Mouse (Mus musculus) layer of hippocampus, adult 8-10 months (tissue): ENCODE measurements around the gene Dydc1. TPM values are rescaled to one million over a fixed set of nuclear protein-coding genes. Genes with fewer than 3 reads are reported as not detected.
"Not testable (repeated sequence)": the region's sequence is repeated elsewhere in the genome, so short reads cannot be mapped to it uniquely, and the experiment has no call there.

Experiments used
- DNase-seq, 2 experiments: peaks; one replicate each; pipeline ENCODE4 v3.0.0; 2022; ENCODE audit warnings: low spot score in 2 of 2
- total RNA-seq, 4 experiments: library from RNA; stranded (reverse); gene quantifications; 2 replicates each; pipeline ENCODE4 v1.2.4; 2022

Gene Dydc1
- total RNA-seq: not detected

DNA sequence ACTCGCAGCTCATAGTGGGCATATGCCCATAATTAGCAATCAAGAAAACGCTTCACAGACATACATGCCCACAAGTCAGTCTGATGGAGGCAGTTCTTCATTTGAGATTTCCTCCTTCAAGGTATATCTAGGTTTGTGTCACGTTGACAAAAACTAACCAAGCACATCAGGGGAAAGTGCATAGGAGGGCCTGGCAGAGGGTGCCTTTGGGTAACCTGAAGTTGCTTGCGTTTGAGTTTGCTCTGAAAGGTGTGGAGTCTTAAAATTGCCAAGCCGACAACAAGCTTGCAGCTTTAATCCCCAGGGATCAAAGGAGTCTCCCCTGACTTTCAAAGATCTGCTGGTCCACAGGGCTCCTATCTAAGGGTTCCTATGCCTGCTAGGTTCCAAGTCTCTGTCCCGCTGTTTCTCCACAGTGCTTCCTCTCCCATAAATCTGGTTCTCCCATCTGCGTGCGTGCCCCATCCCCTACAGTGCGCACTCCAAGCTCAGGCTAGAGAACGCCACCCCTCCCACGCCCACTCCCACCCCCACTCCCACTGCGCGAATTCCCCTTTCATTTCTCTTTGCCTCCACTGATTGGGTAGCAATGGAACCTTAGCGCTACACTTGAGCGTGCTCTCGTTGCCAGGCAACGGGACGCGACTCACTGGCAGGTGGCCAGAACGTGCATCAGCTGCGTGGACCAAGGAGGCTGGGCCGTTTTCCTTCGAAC lies at the start of gene Dydc1:
Gene Dydc1, plus strand, starts transcription at position 683 of the 715 bp plus-strand sequence.
- peak; percentile 78 to 83 for DNase-seq

DNA sequence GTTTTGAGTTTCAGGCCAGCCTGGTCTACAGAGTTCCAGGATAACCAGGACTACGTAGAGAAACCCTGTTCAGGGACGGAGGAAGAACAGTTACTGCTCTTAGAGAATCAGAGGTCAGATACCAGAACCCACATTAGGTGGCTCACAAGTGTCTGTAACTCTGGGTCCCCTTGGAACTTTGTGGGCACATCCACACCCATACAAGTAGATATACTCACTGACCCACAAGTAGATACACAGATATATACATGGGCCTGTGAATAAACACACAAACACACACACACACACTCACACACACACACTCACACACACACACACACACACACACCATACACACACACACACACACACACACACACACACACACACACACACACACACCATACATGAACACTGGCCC lies 47.6 kb upstream of the Dydc1 start:
- no peak for DNase-seq

DNA sequence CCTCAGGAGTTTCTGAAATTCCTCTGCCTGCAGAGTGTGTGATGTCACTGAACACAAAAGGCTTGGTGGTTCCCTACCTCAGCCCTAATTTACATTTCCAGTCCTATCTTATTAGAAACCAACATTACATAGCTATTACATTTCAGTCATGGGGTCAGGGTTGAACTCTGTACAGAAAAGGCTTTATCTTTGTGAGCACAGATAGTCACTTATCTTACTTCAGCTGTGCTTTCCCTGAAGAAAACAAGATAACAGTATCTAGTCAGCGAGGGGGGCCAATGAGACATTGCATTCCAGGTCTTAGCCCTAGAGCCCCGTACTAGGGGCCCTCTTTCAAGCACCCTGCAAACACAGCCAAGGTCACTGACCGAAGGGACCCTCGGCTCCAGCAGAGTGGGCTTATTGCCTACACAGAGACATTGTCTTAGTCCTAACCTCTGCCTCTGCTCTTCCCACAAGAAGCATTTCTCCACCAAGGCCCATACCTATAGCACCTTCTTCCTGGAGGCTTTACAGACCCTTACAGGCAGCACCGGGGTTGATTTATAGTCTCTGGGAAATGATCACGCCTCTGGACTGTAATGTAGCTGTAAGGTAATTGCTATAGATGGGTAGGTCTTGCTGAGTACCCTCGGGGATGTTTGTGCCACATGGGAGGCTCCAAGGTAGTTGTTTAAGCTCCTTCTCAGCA lies 47.0 kb upstream of the Dydc1 start:
- no peak for DNase-seq

DNA sequence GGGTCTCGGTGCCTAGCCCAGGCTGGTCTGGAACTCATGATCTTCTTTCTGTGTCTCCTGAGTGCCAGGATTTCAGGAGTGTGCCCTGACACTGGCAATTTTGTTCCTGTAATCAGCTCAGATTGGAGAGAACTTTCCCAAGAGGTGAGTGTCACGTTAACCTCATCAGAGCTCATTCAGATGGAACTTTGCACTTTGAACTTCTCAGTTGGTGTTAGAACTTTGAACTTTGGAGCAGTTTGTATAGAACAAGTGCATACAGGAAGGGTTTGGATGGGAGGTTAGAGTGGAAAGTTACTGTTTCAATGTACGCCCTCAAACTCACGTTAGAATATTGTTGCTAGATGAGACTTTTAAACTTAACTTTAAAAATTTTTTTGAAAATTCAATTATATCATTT lies 43.4 kb upstream of the Dydc1 start:
- DNase-seq: no peak

DNA sequence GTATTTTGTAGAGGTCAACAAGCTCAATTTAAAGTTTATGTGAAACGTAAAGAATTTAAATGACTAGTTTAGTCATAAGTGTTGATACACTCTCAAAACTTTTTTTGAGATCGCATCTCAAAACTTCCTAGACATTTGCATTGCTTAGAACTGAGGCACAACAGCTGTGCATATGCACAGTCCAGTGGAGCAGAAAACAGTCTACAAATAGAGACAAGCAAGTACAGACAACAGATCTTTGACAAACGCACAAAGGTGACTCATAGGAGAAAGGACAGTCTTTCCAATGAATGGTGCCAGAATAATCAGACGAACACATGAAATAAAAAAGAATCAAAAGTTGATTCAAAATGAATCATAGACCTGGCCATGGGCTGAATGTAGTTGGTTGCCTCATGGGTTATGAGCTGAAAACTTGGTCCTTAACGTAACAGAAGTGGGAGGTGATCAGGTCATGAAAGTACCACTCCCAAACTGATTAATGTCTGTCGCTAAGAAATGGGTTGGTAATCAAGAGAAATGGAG lies 41.7 kb upstream of the Dydc1 start:
- DNase-seq: no peak

DNA sequence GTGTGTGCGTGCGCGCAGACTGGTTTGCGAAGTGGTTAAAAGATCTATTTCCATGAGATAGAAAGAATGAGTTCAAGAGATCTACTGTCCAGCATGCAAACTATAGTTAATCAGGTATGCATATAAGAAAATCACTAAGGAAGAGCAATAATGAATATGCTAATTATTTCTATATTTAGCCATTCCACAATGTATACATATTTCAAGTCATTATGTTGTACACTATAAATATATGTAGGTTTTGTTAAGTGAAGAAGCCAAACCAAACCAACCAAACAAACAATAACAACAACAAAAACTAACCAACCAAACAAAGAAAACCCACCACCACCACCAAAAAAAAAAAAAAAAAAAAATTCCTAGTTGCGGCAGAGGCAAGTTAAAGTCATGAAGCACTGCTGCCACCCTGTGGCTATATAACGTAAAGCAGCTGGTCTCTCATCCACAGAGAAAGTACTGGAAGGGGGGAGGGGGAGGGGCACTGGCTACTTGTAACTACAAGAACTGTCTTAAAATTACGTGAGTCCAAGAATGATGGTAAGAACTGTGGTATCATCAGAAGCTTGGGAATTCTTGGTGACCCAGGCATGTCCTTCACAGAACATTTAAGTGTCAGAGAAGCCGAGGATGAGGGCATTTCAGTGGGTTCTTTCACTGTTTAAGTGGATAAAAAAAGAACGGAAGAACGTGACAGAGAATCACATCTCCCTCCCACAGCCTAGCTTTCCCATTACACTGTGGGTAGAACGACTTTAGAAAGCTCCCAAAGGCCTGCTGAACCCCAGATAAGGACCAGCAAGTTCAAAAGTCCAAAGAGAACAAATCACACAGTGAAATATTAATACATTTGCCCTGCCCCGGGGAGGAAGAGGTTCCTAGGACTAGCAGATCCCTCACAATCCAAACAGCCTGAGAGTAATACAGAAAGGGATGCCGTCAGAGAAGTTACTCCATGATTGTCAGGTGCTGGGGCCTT lies 39.3 kb upstream of the Dydc1 start:
- DNase-seq: peak; percentile 53 to 86

DNA sequence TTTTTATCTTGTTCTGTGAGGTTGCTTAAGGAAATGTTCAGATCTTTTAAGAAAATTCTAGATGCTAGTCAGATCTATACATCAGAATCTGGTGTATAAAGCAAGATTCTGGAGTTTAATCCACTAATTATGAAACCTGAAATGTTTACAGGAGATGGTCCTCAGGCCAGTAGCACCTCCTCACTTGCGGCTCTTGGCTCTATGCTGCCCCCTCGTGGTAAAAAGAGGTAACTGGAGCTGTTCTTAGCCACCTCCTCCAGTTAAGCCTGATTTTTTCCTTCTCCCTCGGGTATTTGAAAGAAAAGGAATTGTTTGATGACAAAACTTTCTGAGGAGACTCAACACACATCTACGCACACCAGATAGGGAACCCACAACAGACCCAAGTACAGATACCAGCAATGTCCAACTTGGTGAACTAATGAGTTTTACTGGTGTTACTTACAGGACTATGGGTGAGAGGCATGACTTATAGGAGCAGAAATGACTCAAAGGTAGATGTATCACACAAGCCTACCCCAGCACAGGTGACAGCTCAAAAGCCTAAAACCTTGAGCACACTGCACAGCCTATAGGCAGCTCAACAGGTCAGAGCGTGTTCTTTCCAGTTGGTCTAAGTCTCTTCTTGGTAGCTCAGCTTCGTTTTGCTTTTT lies 37.4 kb upstream of the Dydc1 start:
- DNase-seq: peak in 1 of 2 experiments; percentile 61

DNA sequence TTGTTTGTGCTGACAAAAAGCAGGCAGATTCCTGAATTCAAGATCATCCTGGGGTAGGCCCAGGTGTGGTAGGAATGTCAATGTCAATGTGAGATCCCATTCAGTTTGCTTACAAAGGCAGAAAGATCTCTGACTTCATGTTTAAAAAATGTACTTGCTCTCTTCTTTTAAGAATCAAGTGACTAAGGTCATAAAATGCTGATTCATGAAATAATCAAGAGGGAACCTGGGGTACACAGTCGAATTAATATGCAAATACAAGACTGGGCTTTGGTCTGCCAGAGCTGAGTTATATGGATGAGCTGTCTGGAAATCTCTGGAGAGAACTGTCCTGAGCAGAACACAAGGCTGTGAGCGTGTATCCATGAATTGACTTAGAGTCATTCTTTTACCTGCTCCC lies 25.3 kb upstream of the Dydc1 start:
- no peak for DNase-seq

DNA sequence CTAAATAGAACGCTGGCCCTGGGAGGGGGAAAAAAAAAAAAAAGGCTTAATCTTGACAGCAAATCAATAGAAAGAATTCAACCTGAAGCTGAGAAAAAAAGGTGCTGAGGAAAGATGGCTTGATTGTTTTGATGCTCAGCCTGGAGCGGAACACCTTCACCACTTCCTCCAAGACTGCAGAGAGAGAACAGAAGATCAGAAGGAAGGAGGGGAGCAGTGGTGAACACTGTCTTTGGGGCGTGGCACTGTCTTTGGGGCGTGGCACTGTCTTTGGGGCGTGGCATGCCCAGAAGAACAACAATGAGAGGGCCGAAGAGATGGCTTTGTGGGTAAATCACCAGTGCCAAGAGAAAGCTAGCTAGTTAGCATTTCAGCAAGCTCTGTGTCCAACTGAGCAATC lies 22.2 kb upstream of the Dydc1 start:
- DNase-seq: no peak

DNA sequence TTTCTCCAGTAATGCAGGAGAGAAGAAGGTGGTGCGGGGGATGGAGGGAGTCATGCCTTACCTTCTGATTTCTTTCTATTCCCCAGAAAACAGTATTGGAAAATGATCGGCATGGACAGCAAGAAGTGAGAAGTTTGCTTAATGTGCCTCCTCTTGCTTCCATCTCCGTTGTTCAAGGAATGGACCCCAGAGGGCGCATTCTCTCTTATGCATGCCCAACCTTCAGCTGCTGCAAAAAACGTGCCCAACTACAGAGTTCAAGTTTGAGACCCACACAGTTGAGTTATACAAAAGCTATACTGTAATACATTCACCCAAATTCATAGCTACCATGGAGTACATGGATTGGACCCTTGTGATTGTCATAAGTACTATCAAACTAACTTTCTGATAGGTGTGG lies 20.2 kb upstream of the Dydc1 start:
- DNase-seq: no peak

DNA sequence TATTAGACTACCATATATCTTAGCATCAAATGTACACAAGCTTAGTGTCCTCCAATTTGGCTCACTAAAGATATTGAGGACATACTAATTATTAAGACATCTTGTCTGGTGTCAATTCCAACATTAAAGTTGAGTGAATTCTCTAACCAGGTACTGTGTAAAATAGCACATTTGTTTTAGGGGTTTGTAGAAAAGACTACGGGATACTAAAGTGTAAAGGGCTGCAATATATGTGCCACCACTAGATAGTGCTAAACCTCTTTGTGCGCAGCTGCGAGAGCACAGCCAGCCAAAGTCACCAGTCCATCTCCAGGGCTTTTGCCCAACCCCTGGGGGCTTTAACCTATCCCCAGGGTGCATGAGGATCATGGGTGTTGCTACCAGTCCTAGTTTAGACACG lies 19.5 kb upstream of the Dydc1 start:
- DNase-seq: not testable (repeated sequence)

DNA sequence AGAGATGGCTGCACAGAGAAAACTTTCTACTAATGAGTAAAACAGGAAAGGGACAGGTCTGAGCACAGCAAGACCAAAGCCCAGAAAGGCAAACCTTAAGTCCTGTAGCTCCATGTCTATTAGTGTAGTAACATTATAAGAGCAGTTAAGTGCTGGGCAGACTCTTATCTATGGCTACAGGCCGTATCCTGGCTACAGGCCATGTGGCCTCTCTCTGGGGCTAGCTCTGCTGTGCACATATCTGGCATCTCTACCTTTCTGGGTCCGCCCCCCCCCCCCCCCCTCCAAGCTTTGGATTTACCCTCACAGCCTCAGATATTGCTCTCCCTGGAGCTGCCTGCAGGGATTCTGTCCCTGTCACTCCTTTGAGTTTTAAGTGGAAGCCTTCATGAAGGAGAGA lies 7.5 kb upstream of the Dydc1 start:
- DNase-seq: no peak

DNA sequence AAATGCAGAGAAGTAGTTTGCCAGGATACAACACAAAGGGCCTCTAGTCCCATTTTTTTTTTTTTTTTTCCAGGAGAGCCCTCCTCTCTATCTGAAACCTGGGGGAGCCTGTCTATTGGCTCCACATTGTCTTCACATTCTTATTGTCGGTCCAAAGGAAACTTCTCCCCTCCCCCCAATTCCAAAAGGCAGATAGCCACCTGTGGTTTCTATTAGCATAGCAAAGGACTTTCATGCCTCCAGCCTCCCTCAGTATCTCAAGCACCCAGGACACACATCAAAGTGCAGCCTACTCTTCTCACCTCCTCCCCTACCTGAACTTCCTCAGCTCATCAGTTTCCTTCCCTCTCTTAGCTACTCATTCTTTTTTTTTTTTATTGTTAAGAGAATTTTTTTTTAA lies 6.3 kb upstream of the Dydc1 start:
- DNase-seq: no peak

DNA sequence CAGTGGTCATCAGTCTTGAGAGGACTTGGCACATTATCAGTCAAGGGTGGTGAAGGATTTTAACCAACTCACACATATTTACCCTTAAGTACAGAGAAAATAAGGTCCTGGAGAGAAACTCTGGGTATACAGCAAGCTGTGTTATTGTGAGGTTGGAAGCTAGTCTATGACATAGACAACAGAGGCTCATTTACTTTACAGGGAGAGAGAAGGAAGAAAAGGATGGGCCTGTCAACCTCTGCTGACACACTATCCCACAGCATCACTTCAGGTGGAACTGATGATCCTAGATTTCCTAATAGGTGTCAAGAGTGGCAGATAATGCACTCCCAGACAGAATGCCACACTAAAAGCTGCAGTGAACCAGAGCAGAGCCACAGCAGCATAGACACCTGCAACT lies 3.6 kb upstream of the Dydc1 start, which contains the start of gene Dydc2:
Gene Dydc2, minus strand, starts transcription at position 101 of the 400 bp plus-strand sequence.
- DNase-seq: no peak

DNA sequence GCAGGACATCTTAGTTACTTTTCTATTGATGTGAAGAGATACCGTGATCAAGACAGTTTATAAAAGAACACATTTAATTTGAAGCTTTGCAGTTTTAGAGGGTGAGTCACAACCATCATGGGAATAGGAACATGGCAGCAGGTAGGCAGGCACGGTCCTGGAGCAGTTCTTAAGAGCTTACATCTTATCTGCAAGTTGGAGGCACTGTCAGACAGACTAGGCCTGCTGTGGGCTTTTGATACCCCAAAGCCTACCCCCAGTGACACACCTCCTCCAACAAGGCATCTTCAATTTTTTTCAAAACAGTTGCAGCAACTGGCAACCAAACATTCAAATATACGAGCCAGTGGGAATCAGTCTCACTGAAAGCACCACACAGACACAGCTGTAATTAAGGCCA lies 2.4 kb upstream of the Dydc1 start:
- DNase-seq: no peak

DNA sequence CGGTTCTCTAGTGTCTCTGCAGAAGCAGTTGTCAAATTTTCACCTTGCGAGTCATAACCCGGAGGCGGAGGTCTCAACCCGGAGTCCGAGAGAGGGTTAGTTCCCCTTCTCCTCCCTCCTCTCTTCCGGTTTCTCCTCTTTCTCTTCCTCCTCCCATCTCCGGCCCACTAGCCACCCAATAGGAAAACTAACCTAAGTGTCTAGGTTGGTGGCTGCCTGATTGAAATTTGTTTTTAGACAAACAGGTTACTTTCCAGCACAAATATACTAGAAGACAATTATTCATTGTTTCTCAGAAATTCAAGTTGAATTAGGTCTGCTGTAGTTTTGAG lies 199 bp downstream of the Dydc1 start:
- DNase-seq: no peak

DNA sequence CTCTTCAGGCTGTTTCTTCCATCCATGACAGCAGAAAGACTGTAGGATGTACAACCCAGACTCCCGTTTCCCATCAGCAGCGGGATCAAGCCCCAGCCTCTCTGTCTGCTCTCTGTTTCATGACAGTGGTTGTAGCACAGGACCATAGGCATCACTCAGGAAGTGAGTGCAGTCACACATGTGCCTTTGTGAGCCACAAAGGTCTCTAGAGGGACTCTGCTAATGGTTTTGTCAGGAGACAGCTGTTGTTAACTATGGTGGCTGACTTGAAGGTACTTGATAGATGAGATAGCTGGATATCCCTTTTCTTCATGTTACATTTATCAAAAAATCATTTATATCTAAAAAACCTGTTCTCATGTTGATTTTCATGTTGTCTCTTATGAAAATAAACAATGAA lies 9.7 kb downstream of the Dydc1 start:
- no peak for DNase-seq

DNA sequence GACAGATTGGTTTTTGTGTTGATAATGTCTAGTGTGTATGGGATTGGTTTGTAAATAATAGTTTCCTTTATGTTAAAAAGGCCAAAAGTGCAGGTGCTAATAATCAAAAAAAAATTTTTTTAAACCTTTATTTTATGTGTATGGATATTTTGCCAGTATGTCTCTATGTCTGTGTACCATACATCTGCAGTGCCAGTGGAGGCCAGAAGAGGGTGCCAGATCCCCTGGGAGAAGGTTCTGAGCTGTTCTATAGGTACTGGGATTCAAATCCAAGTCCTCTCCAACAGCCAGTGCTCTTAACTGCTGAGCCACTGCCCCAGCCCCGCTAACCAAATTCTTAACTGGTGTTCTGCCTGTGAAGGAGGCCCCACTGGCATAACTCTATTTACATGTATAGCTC lies 14.8 kb downstream of the Dydc1 start:
- DNase-seq: no peak

DNA sequence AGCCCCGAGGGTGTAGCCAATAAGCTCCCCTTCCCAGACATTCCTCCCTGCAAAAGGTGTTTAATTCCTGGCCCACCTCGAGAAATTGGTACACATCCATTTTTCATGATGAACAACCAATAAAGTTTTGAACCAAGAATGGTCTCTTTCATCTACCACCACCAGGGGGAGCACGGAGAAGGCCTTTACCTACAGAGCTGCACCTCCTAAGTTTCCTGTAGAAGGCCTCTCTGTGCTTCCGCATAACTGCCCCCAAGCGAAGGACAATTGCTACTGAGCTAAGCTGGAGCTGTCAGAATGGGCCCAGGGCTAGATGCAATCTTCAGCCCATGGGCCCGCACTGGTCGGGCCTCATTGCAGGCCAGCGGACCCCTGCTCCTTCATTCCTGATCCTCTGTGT lies 18.1 kb downstream of the Dydc1 start:
- DNase-seq: no peak

DNA sequence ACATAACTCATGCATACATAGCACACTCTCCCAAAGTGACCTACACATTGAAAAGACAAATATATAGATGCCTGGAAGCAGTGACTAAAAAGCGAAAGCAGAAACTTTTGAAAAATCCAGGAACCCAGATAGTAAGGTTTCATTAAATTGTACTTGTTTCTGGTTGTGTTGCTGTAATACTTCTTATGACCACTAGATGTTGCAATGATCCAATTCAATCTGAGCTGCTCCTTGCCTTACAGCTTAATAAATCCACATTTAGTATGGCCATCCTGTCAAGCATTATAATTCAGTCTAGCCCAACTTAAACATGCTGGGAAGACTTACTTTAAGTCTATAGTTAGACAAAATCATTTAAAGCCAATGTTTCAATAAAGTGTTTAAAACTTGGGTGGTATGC lies 21.4 kb downstream of the Dydc1 start:
- no peak for DNase-seq

DNA sequence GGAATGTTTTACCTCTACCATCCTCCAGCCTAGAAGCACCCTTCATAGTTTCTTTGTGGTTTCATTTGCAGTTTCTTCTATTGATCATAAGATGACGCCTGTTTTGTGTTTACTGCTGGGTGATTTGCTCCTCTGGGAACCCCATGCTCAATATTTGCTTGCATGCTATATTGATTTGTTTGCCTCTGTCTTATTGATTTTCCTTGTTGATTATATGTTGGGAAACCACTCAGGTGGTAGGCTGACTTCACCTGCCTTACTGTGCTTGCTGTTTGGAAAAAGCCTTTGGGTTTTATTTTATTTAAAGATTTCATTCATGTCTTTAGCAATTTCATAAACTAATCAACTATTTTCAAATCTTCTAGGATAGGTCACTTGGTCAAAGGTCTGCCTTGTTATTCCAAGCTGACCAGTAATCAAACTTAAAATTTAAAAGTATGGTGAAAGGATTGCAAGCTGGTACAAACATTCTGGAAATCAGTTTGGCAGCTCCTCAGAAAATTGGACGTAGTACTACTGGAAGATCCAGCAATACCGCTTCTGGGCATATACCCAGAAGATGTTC lies 23.7 kb downstream of the Dydc1 start:
- no peak for DNase-seq
